Mouse (Mus musculus): Measurements from ENCODE around the gene BC052040. TPM values are rescaled to one million over a fixed set of nuclear protein-coding genes. Genes with fewer than 3 reads are reported as not detected.

BC052040 gene
- polyA plus RNA-seq, 1 experiment from 2014 or later = 8.2 TPM

GRCm38 (mm10) chr2:115736416-115736815 lies 154.9 kb downstream of the BC052040 start:
- no peak; the same call in 1 of the 2 replicates for ATAC-seq (replicated peaks; ENCODE audit: low FRiP score, low read depth)
- H3K27ac ChIP-seq = no peak overlapping the region
- H3K27me3 ChIP-seq (ENCODE audit: insufficient read depth, low read length) = no peaks in the 10 kb centered on the region
- H3K9ac ChIP-seq (ENCODE audit: low read depth, low read length) = no peak overlapping the region
- no peak overlapping the region for H3K4me2 ChIP-seq (ENCODE audit: low read length)
- no peaks in the 10 kb centered on the region for H3K9me3 ChIP-seq (replicated peaks; ENCODE audit: low read length)
- no peaks in the 10 kb centered on the region for H3K36me3 ChIP-seq (ENCODE audit: insufficient read depth, low read length)
- no peak overlapping the region for H3K4me3 ChIP-seq (replicated peaks; ENCODE audit: low read depth, low read length)
- TF ChIP-seq CTCF (IDR thresholded peaks at IDR 0.05; ENCODE audit: low read depth) = no peak
- 92% methylated on average over 3 of the region's 3 CpGs for WGBS
- no peak for DNase-seq (ENCODE audit: low spot score)
- no peaks in the 10 kb centered on the region for H3K4me1 ChIP-seq (replicated peaks; ENCODE audit: insufficient read depth, low read length)

- Histone ChIP-seq H3K9ac (ENCODE audit: low read depth, low read length) (no peak overlapping the region), H3K4me3 (replicated peaks; ENCODE audit: low read depth, low read length) (no peak overlapping the region), H3K27ac (no peak overlapping the region), H3K27me3 (ENCODE audit: insufficient read depth, low read length) (no peaks in the 10 kb centered on the region), H3K4me2 (ENCODE audit: low read length) (no peak overlapping the region), H3K36me3 (ENCODE audit: insufficient read depth, low read length) (no peaks in the 10 kb centered on the region), H3K9me3 (replicated peaks; ENCODE audit: low read length) (no peaks in the 10 kb centered on the region), H3K4me1 (replicated peaks; ENCODE audit: insufficient read depth, low read length) (no peaks in the 10 kb centered on the region)
- TF ChIP-seq CTCF (IDR thresholded peaks at IDR 0.05; ENCODE audit: low read depth) = no peak
- 51% methylated on average over 2 of the region's 2 CpGs for WGBS
- DNase-seq (ENCODE audit: low spot score) (no peak), ATAC-seq (replicated peaks; ENCODE audit: low FRiP score, low read depth) (no peak)
Observed at GRCm38 (mm10) chr2:115737966-115738365, 156.4 kb downstream of the BC052040 start.

- H3K4me3 ChIP-seq (replicated peaks; ENCODE audit: low read depth, low read length) = no peak overlapping the region
- ATAC-seq (replicated peaks; ENCODE audit: low FRiP score, low read depth) (no peak), DNase-seq (ENCODE audit: low spot score) (no peak)
- no peak overlapping the region for H3K9ac ChIP-seq (ENCODE audit: low read depth, low read length)
- no peaks in the 10 kb centered on the region for H3K36me3 ChIP-seq (ENCODE audit: insufficient read depth, low read length)
- H3K27ac ChIP-seq = no peak overlapping the region
- H3K27me3 ChIP-seq (ENCODE audit: insufficient read depth, low read length) = no peaks in the 10 kb centered on the region
- TF ChIP-seq CTCF (IDR thresholded peaks at IDR 0.05; ENCODE audit: low read depth) = no peak
- no peaks in the 10 kb centered on the region for H3K9me3 ChIP-seq (replicated peaks; ENCODE audit: low read length)
- H3K4me2 ChIP-seq (ENCODE audit: low read length) = no peak overlapping the region
- no peaks in the 10 kb centered on the region for H3K4me1 ChIP-seq (replicated peaks; ENCODE audit: insufficient read depth, low read length)
- 72% methylated on average over 7 of the region's 7 CpGs for WGBS
Observed at GRCm38 (mm10) chr2:115742061-115742460, 160.5 kb downstream of the BC052040 start.

- H3K9me3 ChIP-seq (replicated peaks; ENCODE audit: low read length) = no peaks in the 10 kb centered on the region
- H3K4me3 ChIP-seq (replicated peaks; ENCODE audit: low read depth, low read length) = no peak overlapping the region
- TF ChIP-seq CTCF (IDR thresholded peaks at IDR 0.05; ENCODE audit: low read depth) = no peak
- H3K9ac ChIP-seq (ENCODE audit: low read depth, low read length) = no peak overlapping the region
- DNase-seq (ENCODE audit: low spot score) (no peak), ATAC-seq (replicated peaks; ENCODE audit: low FRiP score, low read depth) (no peak)
- no peaks in the 10 kb centered on the region for H3K4me1 ChIP-seq (replicated peaks; ENCODE audit: insufficient read depth, low read length)
- 91% methylated on average over 3 of the region's 3 CpGs for WGBS
- no peaks in the 10 kb centered on the region for H3K27me3 ChIP-seq (ENCODE audit: insufficient read depth, low read length)
- no peak overlapping the region for H3K27ac ChIP-seq
- H3K36me3 ChIP-seq (ENCODE audit: insufficient read depth, low read length) = no peaks in the 10 kb centered on the region
- H3K4me2 ChIP-seq (ENCODE audit: low read length) = no peak overlapping the region
Observed at GRCm38 (mm10) chr2:115747639-115748038, 166.1 kb downstream of the BC052040 start.

GRCm38 (mm10) chr2:115751177-115751576 lies 169.7 kb downstream of the BC052040 start:
- Histone ChIP-seq H3K4me1 (replicated peaks; ENCODE audit: insufficient read depth, low read length) (0 out of 2 replicates have a peak, but pooled peaks cover 2% of the 10 kb centered on the region), H3K9ac (ENCODE audit: low read depth, low read length) (no peak overlapping the region), H3K9me3 (replicated peaks; ENCODE audit: low read length) (no peaks in the 10 kb centered on the region), H3K27me3 (ENCODE audit: insufficient read depth, low read length) (no peaks in the 10 kb centered on the region), H3K4me2 (ENCODE audit: low read length) (no peak overlapping the region), H3K4me3 (replicated peaks; ENCODE audit: low read depth, low read length) (no peak overlapping the region), H3K27ac (no peak overlapping the region), H3K36me3 (ENCODE audit: insufficient read depth, low read length) (no peaks in the 10 kb centered on the region)
- ATAC-seq (replicated peaks; ENCODE audit: low FRiP score, low read depth) = no peak
- no peak for TF ChIP-seq CTCF (IDR thresholded peaks at IDR 0.05; ENCODE audit: low read depth)
- WGBS = 74% methylated on average over 7 of the region's 7 CpGs
- DNase-seq (ENCODE audit: low spot score) = no peak

- H3K27ac ChIP-seq = no peak overlapping the region
- H3K4me3 ChIP-seq (replicated peaks; ENCODE audit: low read depth, low read length) = no peak overlapping the region
- H3K9ac ChIP-seq (ENCODE audit: low read depth, low read length) = no peak overlapping the region
- TF ChIP-seq CTCF (IDR thresholded peaks at IDR 0.05; ENCODE audit: low read depth) = no peak
- no peaks in the 10 kb centered on the region for H3K27me3 ChIP-seq (ENCODE audit: insufficient read depth, low read length)
- H3K9me3 ChIP-seq (replicated peaks; ENCODE audit: low read length) = no peaks in the 10 kb centered on the region
- ATAC-seq (replicated peaks; ENCODE audit: low FRiP score, low read depth) (no peak), DNase-seq (ENCODE audit: low spot score) (no peak)
- H3K4me2 ChIP-seq (ENCODE audit: low read length) = no peak overlapping the region
- H3K36me3 ChIP-seq (ENCODE audit: insufficient read depth, low read length) = no peaks in the 10 kb centered on the region
- 43% methylated on average over 6 of the region's 6 CpGs for WGBS
- H3K4me1 ChIP-seq (replicated peaks; ENCODE audit: insufficient read depth, low read length) = 0 out of 2 replicates have a peak, but pooled peaks cover 2% of the 10 kb centered on the region
Observed at GRCm38 (mm10) chr2:115757685-115758084, 176.2 kb downstream of the BC052040 start.

- TF ChIP-seq CTCF (IDR thresholded peaks at IDR 0.05; ENCODE audit: low read depth) = no peak
Observed at GRCm38 (mm10) chr2:115758542-115758941, 177.0 kb downstream of the BC052040 start.

More at GRCm38 (mm10) chr2:115758542-115758941, 177.0 kb downstream of the BC052040 start:
- no peak for ATAC-seq (replicated peaks; ENCODE audit: low FRiP score, low read depth)
- no peak overlapping the region for H3K4me3 ChIP-seq (replicated peaks; ENCODE audit: low read depth, low read length)
- 68% methylated on average over 6 of the region's 6 CpGs for WGBS
- no peak overlapping the region for H3K4me2 ChIP-seq (ENCODE audit: low read length)
- no peaks in the 10 kb centered on the region for H3K9me3 ChIP-seq (replicated peaks; ENCODE audit: low read length)
- H3K9ac ChIP-seq (ENCODE audit: low read depth, low read length) = no peak overlapping the region
- no peaks in the 10 kb centered on the region for H3K36me3 ChIP-seq (ENCODE audit: insufficient read depth, low read length)
- DNase-seq (ENCODE audit: low spot score) = no peak
- 0 out of 2 replicates have a peak, but pooled peaks cover 2% of the 10 kb centered on the region for H3K4me1 ChIP-seq (replicated peaks; ENCODE audit: insufficient read depth, low read length)
- H3K27ac ChIP-seq = no peak overlapping the region
- H3K27me3 ChIP-seq (ENCODE audit: insufficient read depth, low read length) = no peaks in the 10 kb centered on the region
